Mouse (Mus musculus) heart, adult 2 months (tissue): ENCODE measurements at regions not wholly inside any gene's neighbourhood (a gene's known extent, or its start where the extent isn't known, plus 50 kb on each side); places are given as distances from the start of the nearest gene placed in this dataset.

ENCODE experiments used
- CTCF ChIP-seq: fragments of 200-600 bp; IDR thresholded peaks from 2 replicates; pipeline ENCODE4 v1.8.1; 2022; ENCODE audit warnings: antibody characterized with exemption, mild to moderate bottlenecking, moderate library complexity
- EP300 ChIP-seq: fragments of 200-500 bp; IDR thresholded peaks from 2 replicates; pipeline ENCODE4 v1.6.1; 2011; ENCODE audit warnings: low read depth, low read length, control low read depth; ENCODE audit not compliant: insufficient read depth
- POLR2A ChIP-seq: fragments of 200-500 bp; IDR thresholded peaks from 2 replicates; pipeline ENCODE4 v1.6.1; 2011; ENCODE audit warnings: mild to moderate bottlenecking, low read depth, low read length, control low read depth; ENCODE audit not compliant: insufficient read depth

DNA sequence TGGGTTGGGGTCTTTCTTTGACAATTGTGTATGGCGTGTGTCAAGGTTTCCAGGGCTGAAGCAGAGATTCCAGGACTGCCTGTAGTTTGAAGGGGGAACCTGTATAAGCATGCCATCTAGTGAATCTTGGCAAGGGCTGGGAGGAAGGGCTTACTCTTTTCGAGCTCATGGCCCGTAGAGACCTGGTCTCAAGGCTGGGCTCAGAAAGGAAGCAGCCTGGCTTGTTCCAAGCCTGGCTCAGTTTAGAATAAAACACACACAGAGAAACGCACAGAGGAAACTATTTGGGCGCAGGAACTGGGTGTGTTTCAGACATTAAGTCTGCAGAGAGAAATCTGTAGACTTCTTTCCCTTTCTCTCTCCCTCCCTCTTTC lies 192.8 kb downstream of the Fndc1 start:
- TF ChIP-seq CTCF (no peak), POLR2A (no peak), EP300 (no peak)
